Mouse (Mus musculus) ES-Bruce4 (cell line): ENCODE data around the gene Ipmk. TPM values are rescaled to one million over a fixed set of nuclear protein-coding genes. Genes with fewer than 3 reads are reported as not detected.

Source experiments
- H3K27ac ChIP-seq: 2 replicates; pipeline ENCODE4 v1.5.1; 2012; ENCODE audit warnings: low read length, inconsistent platforms; ENCODE audit not compliant: insufficient read depth
- H3K27me3 ChIP-seq: 2 replicates; pipeline ENCODE4 v1.6.1; 2012; ENCODE audit warnings: mild to moderate bottlenecking, low read length, inconsistent platforms; ENCODE audit not compliant: control insufficient read depth, poor library complexity, insufficient read depth, severe bottlenecking
- H3K36me3 ChIP-seq: 2 replicates; pipeline ENCODE4 v1.6.1; 2012; ENCODE audit warnings: inconsistent platforms, mild to moderate bottlenecking, low read length, moderate library complexity; ENCODE audit not compliant: control insufficient read depth, poor library complexity, insufficient read depth, severe bottlenecking
- H3K4me1 ChIP-seq: one replicate; pipeline ENCODE4 v1.8.1; 2011; ENCODE audit warnings: low read length; ENCODE audit not compliant: control insufficient read depth, insufficient read depth
- H3K4me3 ChIP-seq: 2 replicates; pipeline ENCODE4 v1.5.1; 2011; ENCODE audit warnings: low read depth, mild to moderate bottlenecking, low read length
- H3K9ac ChIP-seq: 2 replicates; pipeline ENCODE4 v1.6.1; 2012; ENCODE audit warnings: low read depth, mild to moderate bottlenecking, inconsistent platforms; ENCODE audit not compliant: poor library complexity, severe bottlenecking
- H3K9me3 ChIP-seq: replicated peaks from 2 replicates; pipeline ENCODE4 v1.6.1; 2012; ENCODE audit warnings: mild to moderate bottlenecking, low read length, inconsistent platforms; ENCODE audit not compliant: control insufficient read depth, poor library complexity, insufficient read depth, severe bottlenecking
- CTCF ChIP-seq: IDR thresholded peaks from one replicate; pipeline ENCODE4 v1.8.1; 2011; ENCODE audit warnings: low read depth, low read length
- EP300 ChIP-seq: IDR thresholded peaks from 2 replicates; pipeline ENCODE4 v1.6.1; 2011; ENCODE audit warnings: low read depth, low read length; ENCODE audit not compliant: insufficient read depth
- POLR2A ChIP-seq: IDR thresholded peaks from one replicate; pipeline ENCODE4 v1.8.1; 2011; ENCODE audit warnings: low read length; ENCODE audit not compliant: insufficient read depth
- polyA plus RNA-seq: library from polyadenylated mRNA; stranded (reverse); fragments of >200 nt; gene quantifications from 2 replicates; pipeline ENCODE4 v1.2.4, GENCODE M21; 2011; ENCODE audit warnings: low read depth; ENCODE audit not compliant: missing spikeins, insufficient read depth, insufficient read length

Gene Ipmk
- polyA plus RNA-seq, 1 experiment: 41.4 TPM

GRCm38 (mm10) chr10:71346106-71346505 is 1.5 kb upstream of the Ipmk start:
- H3K9ac ChIP-seq: peak overlapping the region; percentile 40; the same call in 1 of the 2 replicates
- H3K27me3 ChIP-seq: no peaks in the 10 kb centered on the region
- no peak for TF ChIP-seq EP300
- TF ChIP-seq POLR2A: no peak
- no peak for TF ChIP-seq CTCF
- H3K27ac ChIP-seq: peak overlapping the region; percentile 96
- H3K36me3 ChIP-seq: no peaks in the 10 kb centered on the region
- H3K4me3 ChIP-seq: no peak overlapping the region
- H3K4me1 ChIP-seq: peaks cover 6% of the 10 kb centered on the region
- no peaks in the 10 kb centered on the region for H3K9me3 ChIP-seq

- Histone ChIP-seq H3K9me3 (no peaks in the 10 kb centered on the region), H3K27ac (peak overlapping the region; percentile 96), H3K9ac (peak overlapping the region; percentile 40), H3K4me1 (peaks cover 4% of the 10 kb centered on the region), H3K4me3 (peak overlapping the region; percentile 64), H3K36me3 (no peaks in the 10 kb centered on the region), H3K27me3 (no peaks in the 10 kb centered on the region)
- TF ChIP-seq CTCF (no peak), EP300 (no peak), POLR2A (no peak)
Observed at GRCm38 (mm10) chr10:71346722-71347508, 648 bp upstream of the Ipmk start.

DNA sequence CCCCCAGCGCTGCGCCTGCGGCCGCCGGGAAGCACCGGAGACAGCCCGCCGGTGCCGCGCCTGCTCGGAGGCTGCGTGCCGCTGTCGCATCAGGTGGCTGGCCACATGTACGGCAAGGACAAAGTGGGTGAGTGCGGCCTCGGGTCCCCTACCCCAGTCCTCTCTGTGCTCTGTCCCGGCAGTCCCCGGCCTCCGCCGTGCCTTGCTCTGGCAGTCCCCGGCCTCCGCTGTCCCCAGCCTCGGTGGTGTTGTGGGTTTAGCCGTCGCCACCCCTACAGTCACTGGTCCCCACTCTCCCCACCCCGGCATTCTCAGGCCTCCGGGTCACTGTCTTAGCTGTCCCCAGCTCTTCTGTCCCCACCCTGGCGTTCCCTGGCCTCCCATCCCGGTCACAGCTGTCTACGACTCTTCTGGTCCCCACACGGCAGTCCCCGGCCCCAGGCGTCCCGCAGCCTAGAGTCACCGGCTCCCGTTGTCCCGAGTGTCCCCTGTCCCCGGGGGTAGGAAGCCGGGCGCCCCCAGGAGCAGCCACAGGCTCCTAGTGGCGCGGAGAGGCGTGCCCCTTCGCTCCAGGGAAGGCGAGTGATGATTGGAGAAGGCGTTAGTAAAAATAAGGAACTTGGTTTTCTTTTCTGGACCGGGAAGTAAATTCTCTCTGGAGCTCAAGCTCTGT is 537 bp downstream of the Ipmk start:
- Histone ChIP-seq H3K9ac (peak overlapping the region; percentile 93), H3K27ac (no peak overlapping the region), H3K9me3 (no peaks in the 10 kb centered on the region), H3K4me1 (peaks cover 1% of the 10 kb centered on the region), H3K36me3 (no peaks in the 10 kb centered on the region), H3K4me3 (peak overlapping the region; percentile 81), H3K27me3 (no peaks in the 10 kb centered on the region)
- no peak for TF ChIP-seq POLR2A

DNA sequence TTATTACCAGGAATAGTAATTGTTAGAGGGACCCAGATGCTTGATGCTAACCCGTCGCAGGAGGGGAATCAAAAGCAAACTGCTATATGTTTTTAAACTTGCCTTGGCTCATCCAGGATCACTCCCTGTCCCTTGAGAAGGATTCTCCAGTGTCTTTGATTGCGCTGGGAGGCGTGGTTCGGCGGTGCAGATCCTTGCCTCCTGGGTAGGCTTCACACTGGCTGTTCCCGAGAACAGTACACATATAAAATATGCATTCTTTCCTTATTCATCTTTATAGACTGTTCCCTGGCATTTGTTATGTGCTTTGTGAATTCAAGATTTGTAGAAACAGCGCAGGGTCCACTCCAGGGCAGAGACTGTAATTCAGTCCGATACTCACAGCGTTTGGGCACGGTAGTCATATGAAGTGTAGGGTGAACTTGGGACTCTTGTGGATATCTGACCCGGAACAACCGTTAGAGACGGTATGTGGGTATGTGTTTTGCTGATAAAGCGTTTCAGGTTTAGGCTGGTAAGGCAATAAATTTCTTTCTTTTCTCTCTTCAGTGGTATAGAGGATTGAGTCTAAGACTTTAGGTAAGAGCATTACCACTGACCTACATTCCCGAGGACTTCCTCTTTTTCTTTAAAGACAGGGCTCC is 1.2 kb downstream of the Ipmk start:
- Histone ChIP-seq H3K4me1 (peaks cover 1% of the 10 kb centered on the region), H3K4me3 (peak overlapping the region; percentile 81), H3K9me3 (no peaks in the 10 kb centered on the region), H3K27ac (no peak overlapping the region), H3K9ac (peak overlapping the region; percentile 93), H3K27me3 (no peaks in the 10 kb centered on the region), H3K36me3 (no peaks in the 10 kb centered on the region)
- TF ChIP-seq EP300 (no peak), POLR2A (no peak), CTCF (no peak)

GRCm38 (mm10) chr10:71349290-71349689 is 1.7 kb downstream of the Ipmk start:
- no peak overlapping the region for H3K27ac ChIP-seq
- H3K4me3 ChIP-seq: no peak overlapping the region
- no peak overlapping the region; the same call in 1 of the 2 replicates for H3K9ac ChIP-seq
- no peaks in the 10 kb centered on the region for H3K36me3 ChIP-seq
- TF ChIP-seq CTCF (no peak), EP300 (no peak)
- H3K4me1 ChIP-seq: no peaks in the 10 kb centered on the region
- H3K27me3 ChIP-seq: no peaks in the 10 kb centered on the region
- H3K9me3 ChIP-seq: no peaks in the 10 kb centered on the region

DNA sequence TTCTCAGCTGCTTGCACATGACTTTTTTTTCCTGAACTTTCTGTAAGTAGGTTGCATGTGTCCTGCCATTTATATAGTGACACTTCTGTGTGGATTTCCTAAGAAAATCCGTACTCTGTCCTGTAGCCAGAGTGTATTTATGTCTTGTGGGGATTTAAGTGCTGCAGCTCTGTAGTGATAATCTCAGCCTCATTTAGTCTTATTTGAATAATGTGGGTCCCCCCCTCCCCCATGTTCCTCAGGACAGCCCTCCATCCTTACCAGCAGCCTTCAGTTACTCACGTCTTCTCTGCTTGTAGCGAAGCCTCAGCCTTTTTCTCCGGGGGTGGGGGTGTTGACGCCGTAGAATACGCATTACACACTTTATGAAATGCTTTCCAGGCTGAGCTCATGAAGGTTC is 3.7 kb downstream of the Ipmk start:
- H3K9ac ChIP-seq: no peak overlapping the region
- no peaks in the 10 kb centered on the region for H3K27me3 ChIP-seq
- H3K9me3 ChIP-seq: no peaks in the 10 kb centered on the region

More for the DNA sequence above, 3.7 kb downstream of the Ipmk start:
- no peak for TF ChIP-seq CTCF
- TF ChIP-seq EP300: no peak
- no peak for TF ChIP-seq POLR2A
- H3K36me3 ChIP-seq: no peaks in the 10 kb centered on the region; the same call in 1 of the 2 replicates
- no peak overlapping the region for H3K27ac ChIP-seq
- no peak overlapping the region for H3K4me3 ChIP-seq
- no peaks in the 10 kb centered on the region for H3K4me1 ChIP-seq
